Mouse (Mus musculus) kidney, adult 2 months (tissue): ENCODE measurements at regions not wholly inside any gene's neighbourhood (a gene's known extent, or its start where the extent isn't known, plus 50 kb on each side); places are given as distances from the start of the nearest gene placed in this dataset.

Source experiments
- DNase-seq: peaks from one replicate; pipeline ENCODE4 v3.0.0; 2021
- H3K27ac ChIP-seq: fragments of 200-500 bp; 2 replicates; pipeline ENCODE4 v1.5.1; 2012; ENCODE audit warnings: low read depth, low read length, control low read depth, inconsistent platforms; ENCODE audit not compliant: insufficient read depth
- H3K27me3 ChIP-seq: fragments of 200-500 bp; replicated peaks from 2 replicates; pipeline ENCODE4 v1.6.1; 2012; ENCODE audit warnings: mild to moderate bottlenecking, moderate library complexity, low read length, inconsistent platforms; ENCODE audit not compliant: control insufficient read depth, insufficient read depth
- H3K36me3 ChIP-seq: fragments of 200-500 bp; 2 replicates; pipeline ENCODE4 v1.6.1; 2012; ENCODE audit warnings: mild to moderate bottlenecking, moderate library complexity, low read length, inconsistent platforms; ENCODE audit not compliant: control insufficient read depth, insufficient read depth
- H3K4me1 ChIP-seq: fragments of 200-500 bp; 2 replicates; pipeline ENCODE4 v1.6.1; 2011; ENCODE audit warnings: low read length; ENCODE audit not compliant: control insufficient read depth, insufficient read depth
- H3K4me3 ChIP-seq: fragments of 200-500 bp; 2 replicates; pipeline ENCODE4 v1.5.1; 2011; ENCODE audit warnings: mild to moderate bottlenecking, low read depth, low read length, control low read depth; ENCODE audit not compliant: insufficient read depth
- CTCF ChIP-seq: fragments of 200-500 bp; conservative IDR thresholded peaks from 2 replicates; pipeline ENCODE4 v1.5.1; 2011; ENCODE audit warnings: low read depth, mild to moderate bottlenecking, control low read depth, low read length, moderate library complexity, mixed read lengths; ENCODE audit not compliant: insufficient read depth, insufficient read length
- POLR2A ChIP-seq: fragments of 200-500 bp; IDR thresholded peaks from one replicate; pipeline ENCODE4 v1.6.1; 2011; ENCODE audit warnings: low read depth, low read length, control low read depth
- WGBS: fragments of 180-500 bp; shearing (Covaris S2); methylation state at CpG from one replicate; pipeline ENCODE4 v1.1.7; 2018; 5-methylcytosine and 5-hydroxymethylcytosine counted together

GRCm38 (mm10) chr4:140355144-140355550 lies 108.6 kb upstream of the Igsf21 start:
- 70% methylated on average over 12 of the region's 12 CpGs for WGBS
- no peaks in the 10 kb centered on the region for H3K36me3 ChIP-seq
- no peaks in the 10 kb centered on the region for H3K4me1 ChIP-seq
- no peaks in the 10 kb centered on the region for H3K27me3 ChIP-seq
- no peak overlapping the region for H3K27ac ChIP-seq
- no peak overlapping the region for H3K4me3 ChIP-seq
- TF ChIP-seq POLR2A (no peak), CTCF (no peak)
- no peak for DNase-seq

- no peak overlapping the region for H3K4me3 ChIP-seq
- no peak for DNase-seq
- no peaks in the 10 kb centered on the region for H3K27me3 ChIP-seq
- TF ChIP-seq CTCF = no peak
- no peak for TF ChIP-seq POLR2A
- WGBS = 64% methylated on average over 4 of the region's 4 CpGs
- H3K27ac ChIP-seq = no peak overlapping the region
- no peaks in the 10 kb centered on the region for H3K36me3 ChIP-seq
- no peaks in the 10 kb centered on the region for H3K4me1 ChIP-seq
These were observed 102.2 kb upstream of the Igsf21 start for GRCm38 (mm10) chr4:140348802-140349201.

- no peak for DNase-seq
- Histone ChIP-seq H3K36me3 (no peaks in the 10 kb centered on the region), H3K27ac (no peak overlapping the region), H3K4me3 (no peak overlapping the region), H3K27me3 (no peaks in the 10 kb centered on the region), H3K4me1 (no peaks in the 10 kb centered on the region)
- WGBS = 89% methylated on average over 4 of the region's 4 CpGs
- TF ChIP-seq POLR2A = no peak
- TF ChIP-seq CTCF = no peak
These were observed 83.6 kb upstream of the Igsf21 start for GRCm38 (mm10) chr4:140330138-140330537.

GRCm38 (mm10) chr4:140326706-140327440 lies 80.3 kb upstream of the Igsf21 start:
- H3K4me3 ChIP-seq = no peak overlapping the region
- TF ChIP-seq CTCF = no peak
- TF ChIP-seq POLR2A = no peak
- 24% methylated on average over 10 of the region's 10 CpGs for WGBS
- no peak for DNase-seq
- H3K27me3 ChIP-seq = no peaks in the 10 kb centered on the region
- no peaks in the 10 kb centered on the region for H3K36me3 ChIP-seq
- H3K4me1 ChIP-seq = no peaks in the 10 kb centered on the region
- H3K27ac ChIP-seq = no peak overlapping the region

- H3K36me3 ChIP-seq = no peaks in the 10 kb centered on the region
- no peaks in the 10 kb centered on the region for H3K27me3 ChIP-seq
- TF ChIP-seq POLR2A (no peak), CTCF (no peak)
- no peaks in the 10 kb centered on the region for H3K4me1 ChIP-seq
- H3K27ac ChIP-seq = no peak overlapping the region
- DNase-seq = no peak
- no peak overlapping the region for H3K4me3 ChIP-seq
- WGBS = 89% methylated on average over 7 of the region's 7 CpGs
These were observed 79.1 kb upstream of the Igsf21 start for GRCm38 (mm10) chr4:140325677-140326052.

- Histone ChIP-seq H3K36me3 (no peaks in the 10 kb centered on the region), H3K27me3 (no peaks in the 10 kb centered on the region), H3K4me3 (no peak overlapping the region), H3K4me1 (no peaks in the 10 kb centered on the region), H3K27ac (no peak overlapping the region)
- 86% methylated on average over 8 of the region's 8 CpGs for WGBS
- DNase-seq = no peak
- TF ChIP-seq CTCF = no peak
- TF ChIP-seq POLR2A = no peak
These were observed 78.5 kb upstream of the Igsf21 start for GRCm38 (mm10) chr4:140324971-140325676.

- no peaks in the 10 kb centered on the region for H3K36me3 ChIP-seq
- WGBS = 62% methylated on average over 15 of the region's 15 CpGs
- DNase-seq = no peak
- TF ChIP-seq CTCF (no peak), POLR2A (no peak)
- no peaks in the 10 kb centered on the region for H3K4me1 ChIP-seq
- no peak overlapping the region for H3K27ac ChIP-seq
- no peaks in the 10 kb centered on the region for H3K27me3 ChIP-seq
- H3K4me3 ChIP-seq = no peak overlapping the region
These were observed 73.7 kb upstream of the Igsf21 start for GRCm38 (mm10) chr4:140320120-140320921.
